Mouse (Mus musculus): ENCODE measurements around the gene Grik5.

DNA sequence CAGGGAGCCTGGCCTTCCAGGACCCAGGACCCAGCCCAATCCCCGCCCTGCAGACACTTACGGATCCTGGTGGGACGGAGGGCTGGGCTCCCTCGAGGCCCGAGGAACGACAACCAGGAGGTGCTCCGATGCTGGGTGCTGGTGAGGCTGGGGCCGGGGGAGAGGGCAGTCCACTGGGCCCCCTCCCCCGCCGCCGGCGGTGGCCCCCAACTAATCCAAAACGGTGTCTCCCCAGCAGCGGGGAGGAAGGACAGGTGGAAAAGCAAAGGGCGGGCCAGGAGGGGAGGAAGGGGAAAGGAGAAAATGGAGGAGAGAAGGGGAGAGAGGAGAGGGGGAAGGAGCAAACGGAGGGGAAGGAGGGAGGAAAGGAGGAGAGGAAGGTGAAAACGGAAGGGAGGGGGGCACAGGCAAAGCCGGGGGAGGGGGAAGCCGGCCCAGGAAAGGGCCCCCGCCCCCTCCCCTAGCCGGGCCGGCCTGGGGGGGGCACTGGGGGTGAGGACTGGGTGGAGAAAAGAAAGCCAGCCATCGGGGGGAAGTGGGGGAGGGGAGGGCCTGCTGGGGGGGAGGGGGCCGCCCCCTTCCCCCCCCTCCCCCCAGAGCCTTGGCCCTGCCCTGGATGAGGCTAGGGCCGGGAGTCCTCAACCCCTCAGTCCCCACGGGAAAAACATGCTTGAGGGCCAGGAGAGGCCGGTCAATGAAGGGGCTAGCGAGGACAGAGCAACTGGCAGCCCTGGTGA lies at the start of gene Grik5, which contains the start of gene Zfp574:
- TF ChIP-seq CTCF (IDR thresholded peaks at IDR 0.05; ENCODE audit: extremely low read depth, insufficient read length, insufficient replicate concordance, low read depth, low read length) (no peak), POLR2A (IDR thresholded peaks at IDR 0.05; ENCODE audit: low read depth, low read length) (no peak)

Measured in small intestine, adult 2 months (tissue).